Mouse (Mus musculus): Measurements from ENCODE around the gene Psme1. TPM values are rescaled to one million over a fixed set of nuclear protein-coding genes. Genes with fewer than 3 reads are reported as not detected.

Gene Psme1
- 10 to 100 TPM; 83.0 to 84.9 TPM for total RNA-seq (2021)

- intact Hi-C loops (cut with DNase I) = no loop called here
- peak; percentile 68 to 92 for DNase-seq (ENCODE audit: extremely low spot score in 1 of 2, low spot score in 2 of 2)
Observed at GRCm38 (mm10) chr14:55577871-55578667, at the start of gene Psme1. Psme1 (plus strand) TSS chr14:55578123.

GRCm38 (mm10) chr14:55536116-55536745 lies 41.7 kb upstream of the Psme1 start:
- intact Hi-C loops (cut with DNase I) = loop anchor here (5.0 kb wide), 1 partner anchor 39 kb away; no protein-coding TSS in a partner anchor
- peak in 1 of 2 experiments; percentile 60 for DNase-seq (ENCODE audit: extremely low spot score in 1 of 2, low spot score in 2 of 2)

GRCm38 (mm10) chr14:55540067-55540786 lies 37.7 kb upstream of the Psme1 start, which contains the start of gene Pck2:
Pck2 (plus strand) TSS chr14:55540266.
- DNase-seq (ENCODE audit: extremely low spot score in 1 of 2, low spot score in 2 of 2) = peak; percentile 58 to 92
- intact Hi-C loops (cut with DNase I) = no loop called here

GRCm38 (mm10) chr14:55540787-55541321 lies 37.1 kb upstream of the Psme1 start:
- peak; percentile 64 to 92 for DNase-seq (ENCODE audit: extremely low spot score in 1 of 2, low spot score in 2 of 2)
- intact Hi-C loops (cut with DNase I) = no loop called here

GRCm38 (mm10) chr14:55542268-55542667 lies 35.7 kb upstream of the Psme1 start:
- intact Hi-C loops (cut with DNase I) = no loop called here
- DNase-seq (ENCODE audit: extremely low spot score in 1 of 2, low spot score in 2 of 2) = no peak

- intact Hi-C loops (cut with DNase I) = no loop called here
- DNase-seq (ENCODE audit: extremely low spot score in 1 of 2, low spot score in 2 of 2) = peak in 1 of 2 experiments; percentile 51
Observed at GRCm38 (mm10) chr14:55544334-55544733, 33.6 kb upstream of the Psme1 start.

- DNase-seq (ENCODE audit: extremely low spot score in 1 of 2, low spot score in 2 of 2) = no peak
- intact Hi-C loops (cut with DNase I) = loop anchor here (10.0 kb wide), 1 partner anchor 405 kb away; no protein-coding TSS in a partner anchor
Observed at GRCm38 (mm10) chr14:55550191-55550590, 27.7 kb upstream of the Psme1 start.

GRCm38 (mm10) chr14:55551347-55551746 lies 26.6 kb upstream of the Psme1 start:
- DNase-seq (ENCODE audit: extremely low spot score in 1 of 2, low spot score in 2 of 2) = no peak
- intact Hi-C loops (cut with DNase I) = loop anchor here (10.0 kb wide), 1 partner anchor 407 kb away; no protein-coding TSS in a partner anchor

- intact Hi-C loops (cut with DNase I) = loop anchor here (10.0 kb wide), 1 partner anchor 407 kb away; no protein-coding TSS in a partner anchor
- DNase-seq (ENCODE audit: extremely low spot score in 1 of 2, low spot score in 2 of 2) = no peak
Observed at GRCm38 (mm10) chr14:55551794-55552193, 26.1 kb upstream of the Psme1 start.

- DNase-seq (ENCODE audit: extremely low spot score in 1 of 2, low spot score in 2 of 2) = no peak
- intact Hi-C loops (cut with DNase I) = loop anchor here (10.0 kb wide), 1 partner anchor 410 kb away; no protein-coding TSS in a partner anchor
Observed at GRCm38 (mm10) chr14:55554635-55555034, 23.3 kb upstream of the Psme1 start.

- intact Hi-C loops (cut with DNase I) = loop anchor here (2.0 to 10.0 kb wide), 2 partner anchors 59 to 411 kb away; no protein-coding TSS in a partner anchor
- no peak for DNase-seq (ENCODE audit: extremely low spot score in 1 of 2, low spot score in 2 of 2)
Observed at GRCm38 (mm10) chr14:55555788-55556187, 22.1 kb upstream of the Psme1 start.

- intact Hi-C loops (cut with DNase I) = loop anchor here (2.0 to 10.0 kb wide), 2 partner anchors 60 to 412 kb away; no protein-coding TSS in a partner anchor
- DNase-seq (ENCODE audit: extremely low spot score in 1 of 2, low spot score in 2 of 2) = peak; percentile 48 to 88
Observed at GRCm38 (mm10) chr14:55557003-55557402, 20.9 kb upstream of the Psme1 start.

- no peak for DNase-seq (ENCODE audit: extremely low spot score in 1 of 2, low spot score in 2 of 2)
- intact Hi-C loops (cut with DNase I) = loop anchor here (2.0 to 10.0 kb wide), 2 partner anchors 61 to 413 kb away; no protein-coding TSS in a partner anchor
Observed at GRCm38 (mm10) chr14:55557587-55557986, 20.3 kb upstream of the Psme1 start.

- no peak for DNase-seq (ENCODE audit: extremely low spot score in 1 of 2, low spot score in 2 of 2)
- intact Hi-C loops (cut with DNase I) = loop anchor here (10.0 kb wide), 1 partner anchor 414 kb away; no protein-coding TSS in a partner anchor
Observed at GRCm38 (mm10) chr14:55558740-55559448, 19.0 kb upstream of the Psme1 start.

- intact Hi-C loops (cut with DNase I) = loop anchor here (10.0 kb wide), 1 partner anchor 415 kb away; no protein-coding TSS in a partner anchor
Observed at GRCm38 (mm10) chr14:55559799-55560201, 18.1 kb upstream of the Psme1 start, which contains the start of gene Dcaf11. Dcaf11 (plus strand) TSS chr14:55560006.

GRCm38 (mm10) chr14:55560202-55561073 lies 17.5 kb upstream of the Psme1 start, which contains the start of gene A730061H03Rik:
A730061H03Rik (minus strand) TSS chr14:55560406.
- DNase-seq (ENCODE audit: extremely low spot score in 1 of 2, low spot score in 2 of 2) = peak; percentile 99
- intact Hi-C loops (cut with DNase I) = no loop called here

More at GRCm38 (mm10) chr14:55559799-55560201, 18.1 kb upstream of the Psme1 start, which contains the start of gene Dcaf11:
- DNase-seq (ENCODE audit: extremely low spot score in 1 of 2, low spot score in 2 of 2) = peak; percentile 88 to 96

GRCm38 (mm10) chr14:55561860-55562259 lies 16.1 kb upstream of the Psme1 start:
- intact Hi-C loops (cut with DNase I) = no loop called here
- DNase-seq (ENCODE audit: extremely low spot score in 1 of 2, low spot score in 2 of 2) = no peak
